Mouse (Mus musculus): ENCODE data around the gene Myh10.

Myh10 gene

GRCm38 (mm10) chr11:68745374-68746200 is 54.2 kb downstream of the Myh10 start:
- no peak for DNase-seq (ENCODE audit: extremely low spot score, low spot score)

DNA sequence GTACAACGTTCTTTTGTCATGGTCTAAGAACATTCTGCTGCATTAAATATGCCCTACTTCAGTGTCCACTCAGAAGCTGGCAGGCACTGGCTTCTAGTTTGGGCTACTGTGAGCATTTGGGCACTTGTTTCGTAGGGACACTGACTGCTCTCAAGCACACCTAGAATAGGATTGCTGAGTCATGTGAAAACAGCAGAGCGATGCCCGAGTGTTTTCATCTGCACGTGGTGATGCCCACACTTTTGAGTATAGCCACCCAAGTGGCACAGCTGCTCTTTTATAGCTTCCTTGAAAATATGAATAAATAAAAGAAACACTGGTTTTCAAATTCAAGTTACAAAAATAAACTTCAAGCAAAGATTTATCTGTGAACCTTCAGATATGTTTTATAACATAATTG is 56.8 kb downstream of the Myh10 start:
- no peak for DNase-seq (ENCODE audit: extremely low spot score, low spot score)

DNA sequence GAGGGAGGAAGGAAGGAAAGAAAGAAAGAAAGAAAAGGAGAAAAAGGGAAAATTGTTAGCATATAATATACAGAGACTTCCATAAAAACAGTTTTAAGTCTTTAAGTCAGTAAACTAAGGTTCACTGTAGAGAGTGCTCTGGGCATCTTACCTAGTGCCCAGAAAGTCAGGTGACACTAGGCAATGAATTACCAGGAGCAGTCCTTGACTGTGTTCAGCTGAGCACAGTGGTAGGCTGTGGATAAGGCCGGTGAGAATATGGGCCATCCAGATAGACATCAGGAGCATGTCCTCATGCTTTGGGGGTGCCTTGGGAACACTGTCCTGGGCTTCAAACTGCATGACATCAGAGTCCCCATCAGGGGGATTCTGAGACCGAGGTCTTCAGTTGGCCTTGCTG is 58.8 kb downstream of the Myh10 start:
- no peak for DNase-seq (ENCODE audit: extremely low spot score, low spot score)

DNA sequence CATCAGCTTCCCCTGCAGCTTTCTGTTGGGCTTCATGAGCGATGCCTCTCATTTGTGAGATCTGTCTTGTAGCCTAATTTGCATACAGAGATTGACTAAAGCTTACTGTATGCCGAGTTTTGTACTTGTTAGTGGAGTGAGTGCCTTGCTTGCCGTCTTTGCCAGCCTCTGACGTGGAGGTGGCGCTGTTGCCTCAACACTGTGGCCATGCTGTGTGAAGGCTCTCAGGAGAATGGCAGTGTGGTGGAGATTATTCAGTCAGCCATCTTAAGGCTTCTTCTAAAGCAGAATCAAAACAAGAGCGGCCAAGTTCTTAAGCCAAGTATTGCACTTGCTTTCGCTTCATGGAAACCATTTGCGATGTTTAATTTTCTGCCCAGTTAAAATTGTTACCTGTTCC is 59.6 kb downstream of the Myh10 start:
- no peak for DNase-seq (ENCODE audit: extremely low spot score, low spot score)

DNA sequence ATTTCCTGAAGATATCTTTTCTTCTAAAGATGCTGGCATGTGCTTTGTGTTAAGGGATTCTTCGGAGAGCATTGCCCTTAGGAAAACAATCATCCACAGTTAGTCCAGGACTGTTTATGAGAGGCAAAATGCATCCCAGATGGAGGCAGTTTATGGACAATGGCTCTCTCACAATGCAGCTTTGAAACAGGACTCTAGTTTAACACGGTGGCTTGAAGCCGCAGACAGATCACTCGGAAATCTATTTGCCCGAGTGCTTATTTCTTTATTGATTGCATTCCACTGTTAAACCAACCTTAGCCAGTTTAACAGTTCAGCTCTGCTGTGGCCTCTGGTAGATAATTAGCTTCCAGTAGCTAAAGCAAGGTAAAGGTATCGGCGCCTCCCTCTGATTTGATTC is 62.9 kb downstream of the Myh10 start:
- DNase-seq (ENCODE audit: extremely low spot score, low spot score) = no peak

GRCm38 (mm10) chr11:68756456-68757348 is 65.3 kb downstream of the Myh10 start:
- no peak for DNase-seq (ENCODE audit: extremely low spot score, low spot score)

- no peak for DNase-seq (ENCODE audit: extremely low spot score, low spot score)
Observed at GRCm38 (mm10) chr11:68759691-68760090, 68.3 kb downstream of the Myh10 start.

- DNase-seq (ENCODE audit: extremely low spot score, low spot score) = no peak
Observed at GRCm38 (mm10) chr11:68761155-68761554, 69.8 kb downstream of the Myh10 start.

DNA sequence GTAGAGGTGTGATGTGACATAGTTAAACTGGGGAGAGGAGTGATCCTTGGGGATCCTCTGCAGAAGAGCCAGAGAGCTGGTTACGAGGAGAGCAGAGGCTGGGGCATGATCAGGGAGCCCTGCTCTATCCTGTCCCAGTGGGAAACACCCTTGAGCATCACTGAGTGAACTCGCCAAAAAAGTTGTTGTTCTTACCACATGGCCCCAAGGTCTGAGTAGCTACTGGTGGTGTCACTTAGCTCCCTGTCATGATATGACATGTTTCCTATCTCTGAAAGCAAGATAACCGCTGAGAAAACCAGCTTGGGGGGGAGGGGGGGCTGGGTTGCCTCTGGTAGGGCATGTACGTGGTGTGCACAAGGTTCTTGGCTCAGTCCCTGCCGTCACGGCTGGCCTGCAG is 70.3 kb downstream of the Myh10 start:
- no peak for DNase-seq (ENCODE audit: extremely low spot score, low spot score)

DNA sequence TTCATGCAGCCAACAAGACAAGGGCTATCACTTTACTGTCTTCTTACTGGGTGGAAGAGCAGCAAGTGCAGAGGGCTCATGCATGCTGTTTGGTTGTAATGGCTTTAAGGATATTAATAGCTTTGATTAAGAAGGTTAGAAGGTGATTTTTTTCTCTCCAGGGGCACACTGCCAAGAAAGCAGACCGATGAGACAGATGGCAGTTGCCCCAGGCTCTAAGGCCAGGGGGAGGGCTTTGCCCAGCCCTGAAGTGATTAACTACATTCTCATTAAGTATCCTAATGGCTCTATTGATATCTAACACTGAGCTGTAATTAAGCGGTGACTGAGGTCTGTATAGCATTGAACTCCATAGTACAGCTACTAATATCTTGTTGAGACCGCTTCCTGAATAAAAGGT is 73.3 kb downstream of the Myh10 start:
- DNase-seq (ENCODE audit: extremely low spot score, low spot score) = no peak

- no peak for DNase-seq (ENCODE audit: extremely low spot score, low spot score)
Observed at GRCm38 (mm10) chr11:68767762-68768542, 76.6 kb downstream of the Myh10 start.

GRCm38 (mm10) chr11:68769770-68770510 is 78.6 kb downstream of the Myh10 start:
- DNase-seq (ENCODE audit: extremely low spot score, low spot score) = no peak

DNA sequence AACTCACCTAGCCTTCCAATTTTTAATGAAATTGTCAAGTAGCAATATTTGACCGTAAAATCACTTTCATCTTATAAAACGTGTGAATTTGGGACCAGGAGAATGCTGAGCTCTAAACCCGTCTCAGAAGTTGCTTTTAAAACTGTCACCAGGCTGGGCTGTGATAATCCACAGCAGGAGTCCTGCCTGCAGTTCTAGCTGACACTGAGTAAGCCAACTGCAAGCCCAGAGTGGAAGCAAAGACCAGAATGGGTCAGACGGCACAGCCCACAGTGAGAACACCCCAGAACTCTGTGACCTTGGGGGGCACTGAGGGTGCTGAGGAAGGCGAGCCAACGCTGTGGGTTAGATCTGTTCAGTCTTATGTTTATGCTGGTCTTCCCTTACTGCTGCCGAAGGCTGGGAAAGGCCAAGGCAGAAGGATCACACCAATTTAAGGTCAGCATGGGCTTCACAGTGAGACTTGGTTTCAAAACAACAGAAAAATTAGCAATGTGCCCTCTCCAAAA is 84.8 kb downstream of the Myh10 start:
- no peak for DNase-seq (ENCODE audit: extremely low spot score, low spot score)

GRCm38 (mm10) chr11:68777933-68778332 is 86.6 kb downstream of the Myh10 start:
- DNase-seq (ENCODE audit: extremely low spot score, low spot score) = no peak

DNA sequence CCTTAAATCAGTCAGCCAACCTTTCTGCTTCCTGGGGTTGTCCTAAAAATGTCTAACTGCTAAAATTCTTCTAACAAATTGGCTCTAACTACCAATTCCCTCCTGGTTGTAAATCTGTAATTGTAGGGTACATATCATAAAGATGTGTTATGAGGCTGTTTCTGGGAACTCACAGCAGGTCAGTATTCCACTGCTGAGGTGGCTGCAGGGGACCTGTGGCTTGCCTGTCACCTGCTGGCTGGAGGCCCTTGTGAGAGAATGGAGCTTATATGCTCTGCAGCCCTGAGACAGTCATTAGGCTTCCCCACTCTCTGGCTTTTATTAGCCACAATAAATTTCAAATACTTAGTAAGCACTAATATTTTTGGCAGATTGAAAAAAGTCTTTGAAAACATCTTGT is 87.5 kb downstream of the Myh10 start:
- DNase-seq (ENCODE audit: extremely low spot score, low spot score) = no peak

DNA sequence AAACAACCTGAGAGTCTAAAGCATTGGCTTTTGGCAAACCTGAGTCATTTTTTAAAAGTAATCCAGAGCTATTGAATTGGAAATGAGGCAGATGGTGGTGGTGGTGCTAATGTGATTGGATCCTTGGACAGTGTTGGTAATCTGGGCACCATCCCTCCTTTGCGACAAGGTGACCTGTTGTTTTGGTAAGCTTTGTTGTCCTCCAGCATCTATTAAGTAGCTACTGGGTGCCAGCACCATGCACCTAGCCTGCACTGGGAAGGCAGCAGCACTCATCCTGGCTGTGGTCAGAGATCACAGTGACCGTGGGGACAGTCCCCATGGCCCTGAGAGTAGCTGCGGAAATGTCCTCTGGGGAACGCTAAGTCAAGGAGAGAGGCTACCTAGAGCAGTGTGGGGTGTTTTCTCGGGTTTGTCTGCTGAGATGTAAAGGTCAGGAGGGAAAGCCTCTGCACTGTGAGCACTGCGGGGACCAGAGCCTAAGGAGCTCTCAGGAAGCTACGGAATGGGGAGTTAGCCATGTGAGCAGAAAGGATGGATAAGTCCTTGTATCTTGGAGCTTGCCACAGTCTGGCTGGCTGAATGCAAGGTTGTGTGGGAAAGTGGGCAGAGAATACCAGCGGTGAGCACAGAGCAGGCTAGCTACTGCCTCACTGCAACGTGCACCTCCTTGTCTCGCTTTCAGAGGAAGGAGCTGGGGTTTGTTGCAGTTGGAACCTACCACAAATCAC is 88.5 kb downstream of the Myh10 start:
- no peak for DNase-seq (ENCODE audit: extremely low spot score, low spot score)

DNA sequence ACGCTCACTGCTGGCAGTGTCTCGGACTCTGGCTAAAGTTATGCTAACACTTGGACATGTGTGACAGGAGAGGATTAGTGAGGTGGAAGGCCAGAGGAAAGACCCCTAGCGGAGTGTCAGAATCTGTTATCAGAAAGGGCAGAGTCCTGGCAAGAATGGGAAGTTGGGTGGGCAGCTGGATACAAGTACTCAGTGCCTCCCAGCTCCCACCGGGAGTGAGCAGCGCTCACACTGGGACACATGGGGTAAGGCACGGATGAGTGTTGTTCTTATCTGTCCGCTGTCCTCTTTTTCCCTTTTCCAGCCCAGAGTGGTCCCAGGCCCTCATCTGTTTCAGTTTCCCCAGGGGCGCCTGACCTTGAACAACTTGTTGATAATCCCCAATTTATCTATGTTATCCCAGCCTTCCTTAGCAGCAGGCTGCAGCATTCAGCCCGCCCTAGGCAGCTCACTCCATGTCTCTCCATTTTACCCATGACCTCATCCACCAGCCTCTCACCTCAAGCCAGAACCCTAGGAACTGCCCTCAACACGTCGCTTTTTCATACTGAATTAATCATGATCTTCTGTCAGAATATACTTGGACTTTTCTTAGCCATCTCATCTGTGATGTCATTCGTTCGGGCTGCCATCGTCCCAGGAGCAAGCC is 89.2 kb downstream of the Myh10 start:
- no peak for DNase-seq (ENCODE audit: extremely low spot score, low spot score)

DNA sequence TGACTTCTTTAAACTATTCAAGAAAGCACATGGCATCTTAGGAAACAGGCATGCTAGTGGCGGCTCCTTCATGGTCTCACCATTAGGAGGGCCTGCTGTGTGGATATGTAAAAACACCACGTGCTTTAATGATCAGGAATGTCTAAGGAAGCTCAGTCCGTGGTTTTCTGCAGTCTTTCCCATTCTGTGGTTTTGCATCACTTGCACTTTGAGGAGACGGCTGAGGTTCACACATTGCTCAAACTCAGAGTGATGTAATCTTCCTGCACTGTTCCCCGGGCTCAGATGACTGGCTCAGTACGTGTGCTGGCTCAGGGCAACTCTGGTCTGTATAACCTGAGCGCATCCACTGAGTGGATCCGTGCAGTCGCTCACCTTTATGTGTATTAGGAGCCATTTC is 91.0 kb downstream of the Myh10 start:
- DNase-seq (ENCODE audit: extremely low spot score, low spot score) = no peak

DNA sequence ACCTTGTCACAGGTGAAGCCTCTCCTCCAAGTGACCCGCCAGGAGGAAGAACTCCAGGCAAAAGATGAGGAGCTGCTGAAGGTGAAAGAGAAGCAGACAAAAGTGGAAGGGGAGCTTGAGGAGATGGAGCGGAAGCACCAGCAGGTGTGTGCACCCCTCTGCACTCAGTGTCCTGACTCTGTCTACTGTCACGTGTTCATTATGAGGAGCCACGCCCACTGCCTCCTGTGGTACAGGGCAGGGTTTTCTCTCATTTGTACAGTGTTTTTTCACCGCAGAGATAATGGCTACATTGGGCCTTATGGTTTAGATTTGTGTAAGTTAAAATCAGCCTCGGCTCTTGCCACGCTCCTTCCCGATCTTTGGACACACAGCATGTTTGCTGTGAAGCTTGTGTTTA is 94.5 kb downstream of the Myh10 start:
- DNase-seq (ENCODE audit: extremely low spot score, low spot score) = no peak

GRCm38 (mm10) chr11:68787222-68787621 is 95.9 kb downstream of the Myh10 start:
- DNase-seq (ENCODE audit: extremely low spot score, low spot score) = no peak

Data from neural tube, embryonic 10.5 days (tissue).